Mouse (Mus musculus) liver, embryonic 14.5 days (tissue): ENCODE data around the gene Il10rb. TPM values are rescaled to one million over a fixed set of nuclear protein-coding genes. Genes with fewer than 3 reads are reported as not detected.

Experiments used
- ATAC-seq: fragments of 200-750 bp; cut with Nextera tagmentation; 2 replicates; pipeline ENCODE4 v1.8.0; 2017; ENCODE audit warnings: moderate number of reproducible peaks, mild to moderate bottlenecking, moderate library complexity; ENCODE audit not compliant: insufficient read depth
- DNase-seq, 3 experiments: peaks; one replicate each; pipeline ENCODE4 v3.0.0-alpha.2; 2012 to 2013; ENCODE audit warnings: low read depth in 3 of 3, low spot score in 3 of 3
- H3K27ac ChIP-seq: fragments of 300-500 bp; sonication (generic); 2 replicates; pipeline ENCODE4 v1.5.1; 2014; ENCODE audit warnings: moderate library complexity, mild to moderate bottlenecking, control low read depth, inconsistent platforms
- H3K27me3 ChIP-seq: fragments of 300-500 bp; sonication (generic); 2 replicates; pipeline ENCODE4 v1.6.1; 2014; ENCODE audit warnings: mild to moderate bottlenecking, low read length, moderate library complexity; ENCODE audit not compliant: control insufficient read depth, insufficient read depth
- H3K36me3 ChIP-seq: fragments of 300-500 bp; sonication (generic); replicated peaks from 2 replicates; pipeline ENCODE4 v1.6.1; 2014; ENCODE audit warnings: low read depth; ENCODE audit not compliant: control insufficient read depth, insufficient read depth
- H3K4me1 ChIP-seq, 2 experiments: fragments of 200-500 bp in 1 of 2; fragments of 300-500 bp in 1 of 2; sonication (generic) in 1 of 2; replicated peaks; 2 replicates each; pipeline ENCODE4 v1.6.1; 2012 to 2014; ENCODE audit warnings: antibody characterized with exemption in 1 of 2, inconsistent platforms in 1 of 2, low read length in 1 of 2; ENCODE audit not compliant: control insufficient read depth in 2 of 2, insufficient read depth in 2 of 2
- H3K4me2 ChIP-seq: fragments of 300-500 bp; sonication (generic); 2 replicates; pipeline ENCODE4 v1.6.1; 2014; ENCODE audit warnings: low read depth, mild to moderate bottlenecking, control low read depth, moderate library complexity
- H3K4me3 ChIP-seq, 2 experiments: fragments of 200-500 bp in 1 of 2; fragments of 300-500 bp in 1 of 2; sonication (generic) in 1 of 2; 2 replicates each; pipeline ENCODE4 v1.5.1; 2012 to 2014; ENCODE audit warnings: low read depth in 2 of 2, low read length in 2 of 2, mild to moderate bottlenecking in 2 of 2, control low read depth in 1 of 2, inconsistent platforms in 1 of 2, moderate library complexity in 1 of 2; ENCODE audit not compliant: insufficient read depth in 1 of 2
- H3K9ac ChIP-seq: fragments of 300-500 bp; sonication (generic); replicated peaks from 2 replicates; pipeline ENCODE4 v1.6.1; 2014; ENCODE audit warnings: mild to moderate bottlenecking, control low read depth, moderate library complexity
- H3K9me3 ChIP-seq: fragments of 300-500 bp; sonication (generic); 2 replicates; pipeline ENCODE4 v1.6.1; 2016; ENCODE audit warnings: low read length, mixed read lengths; ENCODE audit not compliant: control insufficient read depth
- CTCF ChIP-seq: IDR thresholded peaks from 2 replicates; pipeline ENCODE4 v1.5.1; 2016; ENCODE audit warnings: antibody characterized with exemption, low read depth, control low read depth
- EP300 ChIP-seq: IDR thresholded peaks from 2 replicates; pipeline ENCODE4 v1.6.1; 2016; ENCODE audit warnings: antibody characterized with exemption, low read depth
- whole genome bisulfite sequencing: fragments of 180-500 bp; shearing (Covaris S2); extraction: QIAGEN DNeasy Blood & Tissue Kit; methylation state at CpG from one replicate; pipeline ENCODE4 v1.1.7; 2014; ENCODE audit not compliant: insufficient replicate concordance; 5-methylcytosine and 5-hydroxymethylcytosine counted together
- polyA plus RNA-seq, 2 experiments: library from polyadenylated mRNA; depleted of rRNA in 1 of 2; stranded (reverse) in 1 of 2; unstranded in 1 of 2; fragments of >200 nt; fragmentation: Nextera tagmentation in 1 of 2; extraction: Ambion mirVana in 1 of 2; gene quantifications; 2 replicates each; pipeline versions ENCODE4 v1.2.1 to v1.2.3; 2012 to 2014

The Il10rb gene
- polyA plus RNA-seq, 2 experiments = 12.4 to 24.9 TPM

DNA sequence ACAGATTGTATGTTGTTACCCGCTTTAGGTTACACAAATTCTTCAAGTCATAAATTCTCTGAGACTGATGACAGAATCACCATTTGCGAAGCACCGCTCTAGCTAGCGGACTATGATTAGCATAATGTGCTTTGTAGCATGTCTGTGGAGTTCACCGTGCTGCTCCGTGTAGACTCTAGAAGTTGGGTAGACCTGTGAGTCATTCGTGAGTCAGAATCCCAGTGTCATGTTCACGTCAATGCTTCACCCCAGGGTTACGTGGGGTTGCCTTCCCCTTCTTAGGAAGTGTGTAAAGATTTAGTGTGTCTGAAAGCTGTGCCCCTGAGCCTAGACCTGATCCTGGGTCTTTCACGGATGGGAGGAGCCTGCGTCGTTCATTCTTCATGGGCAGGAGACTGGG is 7.9 kb upstream of the Il10rb start:
- Histone ChIP-seq H3K4me2 (no peak overlapping the region), H3K36me3 (peaks cover 59% of the 10 kb centered on the region)
- 81% methylated on average over 12 of the region's 12 CpGs for WGBS

DNA sequence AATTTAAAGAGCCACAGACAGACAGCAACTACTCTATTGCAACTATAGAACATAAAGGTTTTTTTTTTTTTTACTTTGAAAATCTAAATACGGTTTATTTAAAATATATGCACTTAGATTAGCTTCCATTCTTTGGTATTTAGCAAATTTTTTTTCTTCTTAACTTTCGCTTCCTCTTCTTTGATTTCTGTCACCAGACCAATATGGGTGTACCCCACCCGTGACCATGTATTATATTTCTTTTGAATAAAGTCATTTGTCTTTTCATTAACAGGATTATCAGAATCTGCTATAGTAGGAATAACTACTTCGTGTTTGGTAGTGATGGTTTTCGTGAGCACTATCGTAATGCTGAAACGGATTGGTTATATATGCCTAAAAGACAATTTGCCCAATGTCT is 7.0 kb upstream of the Il10rb start:
- Histone ChIP-seq H3K9ac (no peak overlapping the region), H3K27me3 (no peaks in the 10 kb centered on the region), H3K4me2 (no peak overlapping the region), H3K4me1 (peaks cover 25 to 27% of the 10 kb centered on the region in 2 experiments), H3K36me3 (peaks cover 57% of the 10 kb centered on the region), H3K27ac (no peak overlapping the region), H3K4me3 (no peak overlapping the region), H3K9me3 (no peaks in the 10 kb centered on the region)
- 87% methylated on average over 7 of the region's 7 CpGs for WGBS
- no peak for TF ChIP-seq CTCF
- TF ChIP-seq EP300 = no peak
- no peak for ATAC-seq
- no peak for DNase-seq

More for the DNA sequence above, 7.9 kb upstream of the Il10rb start:
- H3K9ac ChIP-seq = no peak overlapping the region
- H3K9me3 ChIP-seq = no peaks in the 10 kb centered on the region
- TF ChIP-seq EP300 (no peak), CTCF (no peak)
- H3K4me1 ChIP-seq = peaks cover 25 to 27% of the 10 kb centered on the region in 2 experiments
- H3K27me3 ChIP-seq = no peaks in the 10 kb centered on the region
- no peak overlapping the region for H3K4me3 ChIP-seq
- ATAC-seq (no peak), DNase-seq (no peak)
- peak overlapping the region; percentile 76; the same call in 1 of the 2 replicates for H3K27ac ChIP-seq

DNA sequence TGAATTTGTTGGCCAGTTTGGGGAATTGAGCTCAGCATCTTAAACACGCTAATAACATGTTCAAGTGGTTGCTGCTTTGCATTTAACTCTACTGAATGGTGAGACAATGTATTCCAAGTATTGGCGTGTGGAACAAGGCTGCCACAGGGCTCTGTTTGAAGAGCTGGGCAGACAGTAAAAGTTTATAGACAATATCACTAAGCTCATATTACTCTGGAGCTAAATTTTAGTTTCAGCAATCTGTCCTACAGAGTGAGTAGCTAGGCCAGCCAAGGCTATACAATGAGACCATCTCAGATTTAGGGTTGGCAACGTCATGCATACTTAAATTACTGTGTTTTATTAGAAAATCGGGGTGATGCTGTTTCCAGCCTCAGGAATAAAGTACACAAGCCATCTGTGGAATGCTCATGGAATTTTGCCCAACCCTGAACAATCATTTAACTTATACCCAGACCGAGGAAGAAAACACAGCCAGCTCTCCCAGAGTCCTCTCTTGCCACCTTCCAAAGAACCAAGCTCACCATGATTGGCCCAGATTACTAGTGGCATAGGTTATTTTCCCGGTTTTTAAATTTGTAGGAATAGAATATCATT is 4.3 kb upstream of the Il10rb start:
- Histone ChIP-seq H3K27me3 (no peaks in the 10 kb centered on the region), H3K4me1 (peaks cover 23 to 25% of the 10 kb centered on the region in 2 experiments), H3K36me3 (peaks cover 46% of the 10 kb centered on the region), H3K9ac (no peak overlapping the region), H3K9me3 (no peaks in the 10 kb centered on the region), H3K4me3 (no peak overlapping the region), H3K27ac (no peak overlapping the region), H3K4me2 (no peak overlapping the region)
- ATAC-seq (no peak), DNase-seq (no peak)
- no peak for TF ChIP-seq CTCF
- no peak for TF ChIP-seq EP300
- WGBS = 85% methylated on average over 6 of the region's 6 CpGs

DNA sequence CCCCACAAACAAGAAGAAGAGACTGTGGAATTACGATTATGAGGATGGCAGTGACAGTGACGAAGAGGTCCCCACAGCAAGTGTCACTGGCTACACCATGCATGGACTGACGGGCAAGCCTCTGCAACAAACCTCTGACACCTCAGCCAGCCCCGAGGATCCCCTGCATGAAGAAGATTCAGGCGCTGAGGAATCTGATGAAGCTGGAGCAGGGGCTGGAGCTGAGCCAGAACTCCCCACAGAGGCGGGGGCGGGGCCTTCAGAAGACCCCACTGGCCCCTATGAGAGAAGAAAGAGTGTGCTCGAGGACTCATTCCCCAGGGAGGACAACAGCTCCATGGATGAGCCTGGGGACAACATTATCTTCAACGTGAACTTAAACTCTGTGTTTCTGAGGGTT is 2.2 kb upstream of the Il10rb start:
- Histone ChIP-seq H3K27me3 (no peaks in the 10 kb centered on the region), H3K4me3 (no peak overlapping the region), H3K27ac (no peak overlapping the region), H3K9me3 (no peaks in the 10 kb centered on the region), H3K9ac (no peak overlapping the region), H3K36me3 (peaks cover 38% of the 10 kb centered on the region), H3K4me2 (no peak overlapping the region), H3K4me1 (peaks cover 13 to 22% of the 10 kb centered on the region in 2 experiments)
- TF ChIP-seq CTCF = no peak
- TF ChIP-seq EP300 = no peak
- DNase-seq = no peak
- no peak for ATAC-seq
- WGBS = 84% methylated on average over 9 of the region's 9 CpGs

DNA sequence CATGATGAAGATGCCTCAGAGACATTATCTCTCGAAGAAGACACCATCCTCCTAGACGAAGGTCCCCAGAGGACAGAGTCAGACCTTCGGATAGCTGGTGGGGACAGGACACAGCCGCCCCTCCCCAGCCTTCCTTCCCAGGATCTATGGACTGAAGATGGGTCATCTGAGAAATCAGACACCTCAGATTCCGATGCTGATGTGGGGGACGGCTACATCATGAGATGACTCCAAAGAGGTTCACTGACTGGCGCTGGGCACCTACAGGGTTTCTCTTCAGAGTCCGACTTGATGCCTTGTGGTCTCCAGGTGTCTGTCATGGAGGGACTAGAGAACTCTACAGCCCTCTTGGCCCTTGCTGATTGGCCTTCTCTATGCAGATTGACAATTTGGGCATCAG is 1.8 kb upstream of the Il10rb start:
- Histone ChIP-seq H3K36me3 (peaks cover 38% of the 10 kb centered on the region), H3K4me1 (peaks cover 13 to 26% of the 10 kb centered on the region in 2 experiments), H3K9me3 (no peaks in the 10 kb centered on the region), H3K9ac (no peak overlapping the region), H3K27ac (no peak overlapping the region), H3K4me3 (no peak overlapping the region), H3K4me2 (no peak overlapping the region), H3K27me3 (no peaks in the 10 kb centered on the region)
- TF ChIP-seq CTCF = no peak
- TF ChIP-seq EP300 = no peak
- WGBS = 88% methylated on average over 8 of the region's 8 CpGs
- ATAC-seq (no peak), DNase-seq (no peak)
